Mouse (Mus musculus): ENCODE results near the gene Cd22.

Cd22 gene

GRCm38 (mm10) chr7:30820131-30820530, 60.0 kb downstream of the Cd22 start:
- no peak for DNase-seq (ENCODE audit: low spot score in 2 of 2)

All from urinary bladder, postnatal 36 days (tissue).